Mouse (Mus musculus) brain, embryonic 14.5 days (tissue): ENCODE measurements around the gene Stambp.

Source experiments
- CTCF ChIP-seq: fragments of 200-500 bp; IDR thresholded peaks from 2 replicates; pipeline ENCODE4 v1.5.1; 2012; ENCODE audit warnings: inconsistent platforms, mild to moderate bottlenecking, moderate library complexity, borderline replicate concordance; ENCODE audit not compliant: insufficient read depth, insufficient read length; ENCODE audit errors: extremely low read depth
- POLR2A ChIP-seq: fragments of 200-500 bp; IDR thresholded peaks from 2 replicates; pipeline ENCODE4 v1.6.1; 2012; ENCODE audit warnings: mild to moderate bottlenecking, inconsistent platforms, borderline replicate concordance; ENCODE audit not compliant: poor library complexity, insufficient read depth, insufficient read length, severe bottlenecking; ENCODE audit errors: extremely low read depth

DNA sequence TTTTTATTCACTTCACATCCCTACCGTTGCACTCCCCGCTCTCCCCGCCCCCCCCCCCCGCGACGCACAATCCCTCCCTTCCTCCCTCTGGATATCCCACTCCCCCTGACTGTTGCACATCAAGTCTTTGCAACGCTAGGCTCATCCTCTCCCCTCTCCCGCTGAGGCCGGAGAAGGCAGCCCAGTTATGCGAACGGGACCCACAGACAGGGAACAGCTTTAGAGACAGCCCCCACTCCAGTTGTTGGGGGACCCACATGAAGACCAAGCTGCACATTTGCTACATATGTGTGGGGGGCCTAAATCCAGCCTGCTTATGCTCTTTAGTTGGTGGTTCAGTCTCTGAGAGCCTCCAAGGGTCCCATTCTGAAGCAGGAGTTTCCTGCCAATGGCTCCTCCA lies at the start of gene Stambp:
- TF ChIP-seq CTCF, result no peak
- TF ChIP-seq POLR2A, result no peak
